Mouse (Mus musculus) kidney, embryonic 15.5 days (tissue): ENCODE measurements at regions not wholly inside any gene's neighbourhood (a gene's known extent, or its start where the extent isn't known, plus 50 kb on each side); places are given as distances from the start of the nearest gene placed in this dataset.

Experiments
- ATAC-seq: fragments of 200-750 bp; cut with Nextera tagmentation; replicated peaks from 2 replicates; pipeline ENCODE4 v1.8.0; 2017; ENCODE audit warnings: moderate TSS enrichment; ENCODE audit not compliant: low FRiP score
- H3K27ac ChIP-seq: fragments of 300-500 bp; sonication (generic); 2 replicates; pipeline ENCODE4 v1.5.1; 2015; ENCODE audit warnings: mild to moderate bottlenecking, inconsistent platforms
- H3K27me3 ChIP-seq: fragments of 300-500 bp; sonication (generic); 2 replicates; pipeline ENCODE4 v1.6.1; 2015; ENCODE audit warnings: inconsistent platforms
- H3K36me3 ChIP-seq: fragments of 300-500 bp; sonication (generic); 2 replicates; pipeline ENCODE4 v1.6.1; 2015; ENCODE audit warnings: inconsistent platforms
- H3K4me1 ChIP-seq: fragments of 300-500 bp; sonication (generic); 2 replicates; pipeline ENCODE4 v1.6.1; 2015; ENCODE audit warnings: inconsistent platforms
- H3K4me2 ChIP-seq: fragments of 300-500 bp; sonication (generic); 2 replicates; pipeline ENCODE4 v1.6.1; 2015; ENCODE audit warnings: moderate library complexity, mild to moderate bottlenecking, inconsistent platforms
- H3K4me3 ChIP-seq: fragments of 300-500 bp; sonication (generic); replicated peaks from 2 replicates; pipeline ENCODE4 v1.5.1; 2015; ENCODE audit warnings: mild to moderate bottlenecking, inconsistent platforms
- H3K9ac ChIP-seq: fragments of 300-500 bp; sonication (generic); 2 replicates; pipeline ENCODE4 v1.6.1; 2015; ENCODE audit warnings: mild to moderate bottlenecking, inconsistent platforms
- H3K9me3 ChIP-seq: fragments of 300-500 bp; sonication (generic); replicated peaks from 2 replicates; pipeline ENCODE4 v1.6.1; 2016; ENCODE audit warnings: inconsistent platforms
- WGBS: fragments of 180-500 bp; shearing (Covaris S2); methylation state at CpG from one replicate; pipeline ENCODE4 v1.1.7; 2015; ENCODE audit warnings: mixed read lengths; 5-methylcytosine and 5-hydroxymethylcytosine counted together

DNA sequence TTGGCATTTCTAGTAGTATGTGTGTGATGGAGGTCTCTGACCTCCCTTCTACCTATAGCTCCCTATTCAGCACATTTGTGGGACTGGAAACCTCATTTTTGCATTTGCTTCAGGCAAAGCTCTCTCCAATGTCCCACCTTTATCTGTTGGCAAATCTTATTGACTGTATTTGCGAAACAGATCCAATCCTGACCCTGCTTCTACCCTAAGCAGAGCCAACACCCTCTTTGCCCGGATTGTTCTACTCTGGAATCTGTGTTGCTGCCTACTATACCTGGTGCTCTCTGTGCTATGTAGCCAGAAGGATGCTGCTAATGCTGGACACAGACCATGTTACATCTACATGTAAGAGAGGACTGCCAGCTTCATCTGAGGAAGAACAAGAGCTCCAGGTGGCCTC, 133.3 kb upstream of the Irf2bp2 start:
- H3K4me3 ChIP-seq: no peak overlapping the region
- H3K4me1 ChIP-seq: peaks cover 31% of the 10 kb centered on the region
- WGBS: 91% methylated on average over 2 of the region's 2 CpGs
- H3K9ac ChIP-seq: no peak overlapping the region
- no peak overlapping the region for H3K27ac ChIP-seq
- ATAC-seq: no peak
- H3K27me3 ChIP-seq: no peaks in the 10 kb centered on the region
- H3K36me3 ChIP-seq: no peaks in the 10 kb centered on the region
- H3K4me2 ChIP-seq: no peak overlapping the region
- no peaks in the 10 kb centered on the region for H3K9me3 ChIP-seq

GRCm38 (mm10) chr8:126723259-126724122, 129.7 kb upstream of the Irf2bp2 start:
- 73% methylated on average over 9 of the region's 9 CpGs for WGBS
- no peak overlapping the region for H3K4me2 ChIP-seq
- no peaks in the 10 kb centered on the region for H3K27me3 ChIP-seq
- H3K4me1 ChIP-seq: peaks cover 22% of the 10 kb centered on the region
- no peak for ATAC-seq
- no peak overlapping the region for H3K9ac ChIP-seq
- H3K36me3 ChIP-seq: no peaks in the 10 kb centered on the region
- no peak overlapping the region for H3K27ac ChIP-seq
- no peaks in the 10 kb centered on the region for H3K9me3 ChIP-seq
- H3K4me3 ChIP-seq: no peak overlapping the region

GRCm38 (mm10) chr8:126721621-126722020, 127.8 kb upstream of the Irf2bp2 start:
- WGBS: 34% methylated on average over 10 of the region's 10 CpGs
- Histone ChIP-seq H3K27ac (peak overlapping the region; percentile 33), H3K27me3 (no peaks in the 10 kb centered on the region), H3K4me3 (no peak overlapping the region), H3K4me1 (peaks cover 20% of the 10 kb centered on the region), H3K9ac (no peak overlapping the region), H3K9me3 (no peaks in the 10 kb centered on the region), H3K4me2 (no peak overlapping the region), H3K36me3 (no peaks in the 10 kb centered on the region)
- ATAC-seq: peak; percentile 71

DNA sequence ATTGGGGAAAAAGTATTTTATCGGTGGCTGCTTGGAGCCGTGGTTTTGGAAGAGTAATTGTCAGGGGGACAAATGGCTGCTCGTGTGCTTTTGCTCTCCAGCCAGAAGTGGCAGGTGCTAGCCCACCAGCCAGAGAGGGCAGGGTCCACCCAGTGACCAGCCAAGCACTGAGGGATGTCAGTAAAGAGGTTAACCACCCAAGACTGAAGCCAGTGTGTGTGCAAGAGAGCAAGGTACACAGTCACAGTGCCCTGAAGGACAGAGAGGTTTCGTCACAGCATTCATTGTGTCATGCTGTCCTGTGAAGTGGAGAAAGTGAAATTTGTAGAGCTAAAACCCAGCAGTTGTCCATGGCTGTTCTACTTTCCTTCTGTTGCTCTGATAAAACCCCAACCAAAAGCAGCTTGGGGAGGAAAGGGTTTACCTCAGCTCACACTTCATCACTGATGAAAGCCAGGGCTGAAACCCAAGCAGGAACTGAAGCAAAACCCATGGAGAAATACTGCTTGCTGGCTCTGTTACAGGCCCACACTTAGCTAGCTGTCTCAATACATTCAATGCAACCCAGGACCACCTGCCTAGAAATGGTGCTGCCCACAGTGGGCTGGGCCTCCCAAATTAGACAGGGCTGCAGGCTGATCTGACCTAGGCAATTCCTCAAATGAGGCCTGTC, 126.8 kb upstream of the Irf2bp2 start:
- H3K27ac ChIP-seq: peak overlapping the region; percentile 49
- peak; percentile 75; the same call in 1 of the 2 replicates for ATAC-seq
- no peak overlapping the region for H3K9ac ChIP-seq
- peaks cover 20% of the 10 kb centered on the region for H3K4me1 ChIP-seq
- H3K27me3 ChIP-seq: no peaks in the 10 kb centered on the region
- no peaks in the 10 kb centered on the region for H3K36me3 ChIP-seq
- H3K4me2 ChIP-seq: no peak overlapping the region
- H3K4me3 ChIP-seq: no peak overlapping the region
- no peaks in the 10 kb centered on the region for H3K9me3 ChIP-seq
- WGBS: 67% methylated on average over 4 of the region's 4 CpGs

GRCm38 (mm10) chr8:126719748-126720147, 126.0 kb upstream of the Irf2bp2 start:
- no peaks in the 10 kb centered on the region for H3K36me3 ChIP-seq
- no peaks in the 10 kb centered on the region for H3K27me3 ChIP-seq
- H3K4me3 ChIP-seq: no peak overlapping the region
- peaks cover 20% of the 10 kb centered on the region for H3K4me1 ChIP-seq
- no peak overlapping the region for H3K9ac ChIP-seq
- no peaks in the 10 kb centered on the region for H3K9me3 ChIP-seq
- no peak overlapping the region for H3K4me2 ChIP-seq
- no peak for ATAC-seq
- H3K27ac ChIP-seq: no peak overlapping the region
- 74% methylated on average over 2 of the region's 2 CpGs for WGBS

DNA sequence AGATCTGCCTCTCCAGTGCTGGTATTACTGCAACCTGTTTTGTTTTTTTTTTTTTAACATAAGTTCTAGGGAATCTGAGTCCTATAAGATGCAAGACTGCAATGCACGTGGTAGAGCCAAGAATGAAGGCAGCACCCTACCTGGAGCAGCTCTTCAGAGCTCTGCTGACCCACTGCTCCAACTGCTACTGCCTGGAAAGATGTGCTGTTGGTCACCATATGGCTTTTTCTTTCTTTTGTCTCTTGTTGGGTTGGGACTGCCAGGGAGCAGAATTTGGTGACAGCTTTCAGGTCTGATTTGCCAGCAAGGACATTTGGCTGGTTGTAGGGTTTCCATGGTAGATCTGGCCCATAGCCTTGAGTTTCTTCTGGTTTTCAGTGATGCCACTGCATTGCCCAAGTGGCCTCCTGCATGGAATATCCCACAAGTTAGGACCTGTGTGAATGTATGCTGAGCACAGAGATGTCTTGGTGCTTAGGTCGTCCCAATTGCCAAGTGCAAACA, 123.9 kb upstream of the Irf2bp2 start:
- no peak overlapping the region for H3K27ac ChIP-seq
- H3K4me3 ChIP-seq: no peak overlapping the region
- H3K27me3 ChIP-seq: no peaks in the 10 kb centered on the region
- H3K4me2 ChIP-seq: no peak overlapping the region
- peaks cover 28% of the 10 kb centered on the region for H3K4me1 ChIP-seq
- 81% methylated on average over 2 of the region's 2 CpGs for WGBS
- H3K9ac ChIP-seq: no peak overlapping the region
- H3K9me3 ChIP-seq: no peaks in the 10 kb centered on the region
- ATAC-seq: no peak
- H3K36me3 ChIP-seq: no peaks in the 10 kb centered on the region

DNA sequence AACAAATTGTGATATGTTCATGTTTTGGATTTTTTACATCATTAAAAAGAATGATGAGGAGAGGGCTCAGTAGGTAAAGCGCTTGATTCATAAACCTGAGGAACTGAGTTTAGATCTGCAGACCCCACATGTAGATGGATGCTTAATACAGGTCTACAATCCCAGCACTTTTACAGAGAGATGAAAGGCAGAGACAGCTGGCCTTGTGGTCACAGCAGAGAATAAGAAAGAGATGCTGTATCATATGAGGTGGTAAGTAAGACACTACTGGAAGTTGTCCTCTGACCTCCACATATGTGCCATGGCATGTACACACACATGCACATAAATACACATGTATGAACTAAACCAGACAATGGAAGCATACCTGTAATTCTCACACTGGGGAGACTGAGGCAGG, 121.9 kb upstream of the Irf2bp2 start:
- ATAC-seq: no peak

DNA sequence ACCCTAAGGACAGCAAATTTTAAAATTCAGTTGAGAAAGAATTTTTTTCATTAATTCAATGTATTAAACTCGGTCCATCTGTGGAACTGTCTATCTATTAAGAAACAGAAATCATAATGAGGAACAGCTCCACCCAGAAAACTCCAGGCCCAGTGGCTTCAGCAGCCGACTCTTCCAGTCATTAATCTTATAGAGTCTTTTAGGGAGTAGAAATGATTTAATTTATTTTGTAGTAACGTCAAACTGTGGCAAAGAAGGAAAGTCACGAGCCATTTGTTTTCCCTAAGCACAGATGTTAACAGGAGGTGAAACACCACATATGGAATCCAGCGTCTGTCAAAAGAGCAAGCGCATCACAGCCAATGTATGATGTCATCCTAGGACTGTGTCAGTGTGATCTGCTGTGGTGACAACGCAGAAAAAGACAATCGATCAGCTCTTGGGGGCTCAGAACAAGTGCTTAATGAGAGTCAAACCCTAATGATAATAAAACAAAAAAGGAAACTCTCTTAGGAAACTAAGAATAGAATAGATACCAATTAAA, 119.9 kb upstream of the Irf2bp2 start:
- no peaks in the 10 kb centered on the region for H3K36me3 ChIP-seq
- no peak overlapping the region for H3K9ac ChIP-seq
- 31% methylated on average over 8 of the region's 8 CpGs for WGBS
- H3K27me3 ChIP-seq: no peaks in the 10 kb centered on the region
- no peak overlapping the region for H3K4me3 ChIP-seq
- ATAC-seq: no peak
- H3K4me1 ChIP-seq: peaks cover 15% of the 10 kb centered on the region
- H3K4me2 ChIP-seq: no peak overlapping the region
- no peak overlapping the region for H3K27ac ChIP-seq
- H3K9me3 ChIP-seq: no peaks in the 10 kb centered on the region

More for the DNA sequence above, 121.9 kb upstream of the Irf2bp2 start:
- no peak overlapping the region for H3K4me3 ChIP-seq
- no peak overlapping the region for H3K27ac ChIP-seq
- no peaks in the 10 kb centered on the region for H3K36me3 ChIP-seq
- no peaks in the 10 kb centered on the region for H3K27me3 ChIP-seq
- 96% methylated on average over 1 of the region's 1 CpGs for WGBS
- H3K9me3 ChIP-seq: no peaks in the 10 kb centered on the region
- no peak overlapping the region for H3K4me2 ChIP-seq
- peaks cover 16% of the 10 kb centered on the region for H3K4me1 ChIP-seq
- H3K9ac ChIP-seq: no peak overlapping the region

- WGBS: 32% methylated on average over 4 of the region's 4 CpGs
- Histone ChIP-seq H3K9me3 (no peaks in the 10 kb centered on the region), H3K27ac (peak overlapping the region; percentile 66), H3K36me3 (no peaks in the 10 kb centered on the region), H3K27me3 (no peaks in the 10 kb centered on the region), H3K4me1 (peaks cover 15% of the 10 kb centered on the region), H3K4me2 (no peak overlapping the region), H3K9ac (no peak overlapping the region), H3K4me3 (no peak overlapping the region)
- no peak for ATAC-seq
Measured at GRCm38 (mm10) chr8:126713181-126713580, 119.4 kb upstream of the Irf2bp2 start.

DNA sequence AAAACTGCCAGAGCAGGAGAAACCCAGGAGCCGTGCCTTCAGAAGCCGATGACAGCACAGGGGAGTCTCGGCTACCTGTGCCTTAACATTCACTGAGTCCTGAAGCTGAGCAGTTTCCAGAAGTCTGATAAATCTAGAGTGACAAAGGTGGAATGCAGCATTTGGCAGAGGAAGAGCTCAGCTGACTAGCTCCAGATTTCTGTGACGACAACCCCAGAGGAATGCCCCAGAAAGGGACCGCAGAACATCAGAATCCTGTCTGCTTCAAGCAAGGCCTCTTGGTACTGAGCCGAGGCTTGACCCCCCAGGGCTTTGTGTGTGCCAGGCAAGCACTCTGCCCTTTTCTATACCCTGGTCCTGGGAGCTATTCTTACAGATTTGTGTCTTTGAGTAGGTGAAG, 119.0 kb upstream of the Irf2bp2 start:
- Histone ChIP-seq H3K4me1 (peaks cover 15% of the 10 kb centered on the region), H3K36me3 (no peaks in the 10 kb centered on the region), H3K9ac (no peak overlapping the region), H3K9me3 (no peaks in the 10 kb centered on the region), H3K27ac (peak overlapping the region; percentile 66), H3K4me3 (no peak overlapping the region), H3K27me3 (no peaks in the 10 kb centered on the region), H3K4me2 (no peak overlapping the region)
- 47% methylated on average over 6 of the region's 6 CpGs for WGBS
- no peak for ATAC-seq

- Histone ChIP-seq H3K4me1 (peaks cover 22% of the 10 kb centered on the region), H3K27ac (no peak overlapping the region), H3K4me2 (no peak overlapping the region), H3K4me3 (no peak overlapping the region), H3K36me3 (no peaks in the 10 kb centered on the region), H3K9ac (no peak overlapping the region), H3K9me3 (no peaks in the 10 kb centered on the region), H3K27me3 (no peaks in the 10 kb centered on the region)
- 72% methylated on average over 2 of the region's 2 CpGs for WGBS
- no peak for ATAC-seq
Measured at GRCm38 (mm10) chr8:126708956-126709355, 115.2 kb upstream of the Irf2bp2 start.

GRCm38 (mm10) chr8:126707300-126707902, 113.6 kb upstream of the Irf2bp2 start:
- no peak overlapping the region for H3K4me2 ChIP-seq
- H3K27ac ChIP-seq: no peak overlapping the region
- peaks cover 12% of the 10 kb centered on the region for H3K4me1 ChIP-seq
- H3K9me3 ChIP-seq: no peaks in the 10 kb centered on the region
- no peak overlapping the region for H3K9ac ChIP-seq
- no peak overlapping the region for H3K4me3 ChIP-seq
- 76% methylated on average over 6 of the region's 6 CpGs for WGBS
- ATAC-seq: no peak
- no peaks in the 10 kb centered on the region for H3K27me3 ChIP-seq
- H3K36me3 ChIP-seq: no peaks in the 10 kb centered on the region
